Mouse (Mus musculus): ENCODE measurements around the gene Cux1. TPM values are rescaled to one million over a fixed set of nuclear protein-coding genes. Genes with fewer than 3 reads are reported as not detected.

Gene Cux1
- 29.7 and 39.7 TPM in 2 replicates for polyA plus RNA-seq (2012; ENCODE audit: insufficient read depth, low replicate concordance)

DNA sequence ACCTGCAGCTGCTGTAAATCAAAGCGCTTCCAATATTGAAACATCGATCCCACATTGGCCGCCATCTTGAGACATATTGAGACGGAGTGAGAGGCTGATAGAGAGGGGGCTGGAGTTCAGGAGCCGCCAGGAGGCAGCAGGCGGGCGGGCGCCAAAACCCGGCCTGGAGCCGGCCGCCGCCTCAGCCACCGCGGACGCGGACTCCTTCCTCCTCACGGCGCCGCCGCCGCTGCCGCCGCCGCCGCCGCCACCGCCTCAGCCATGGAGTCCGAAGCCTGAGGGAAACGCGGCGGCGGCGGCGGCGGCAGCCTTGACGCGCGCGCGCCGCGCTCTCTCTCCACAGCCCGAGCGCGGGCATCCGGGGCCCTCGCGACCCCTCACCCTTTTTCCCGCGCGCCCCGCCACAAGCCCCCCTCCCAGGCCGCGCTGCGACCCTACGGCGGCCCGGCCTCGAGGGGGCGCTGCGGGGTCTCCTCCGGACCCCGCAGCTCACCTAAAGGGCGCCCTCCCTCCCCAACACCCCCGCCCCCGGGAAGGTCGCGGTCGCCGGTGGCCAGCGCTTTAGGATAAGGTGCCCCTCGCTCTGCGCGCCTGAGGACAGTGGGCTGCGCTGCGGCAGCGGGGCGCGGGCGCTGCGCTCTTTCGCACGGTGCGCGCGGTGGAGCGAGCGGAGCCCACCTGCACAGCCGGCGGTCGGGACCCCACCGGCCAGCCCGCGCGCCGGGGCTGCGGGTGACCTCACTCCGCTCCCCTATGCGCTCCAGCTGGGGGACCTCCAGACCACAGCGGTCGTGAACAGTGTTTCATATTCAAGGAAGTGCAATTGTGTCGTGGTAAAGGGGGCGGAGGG is at the start of gene Cux1:
Gene Cux1 (minus strand): TSS at position 315 of the 850 bp plus-strand sequence.
- Histone ChIP-seq H3K4me3 (replicated peaks) (peak within 1 kb of the TSS; percentile 98), H3K27me3 (replicated peaks) (peaks cover 7% of the 10 kb centered on the region), H3K9me3 (no peaks in the 10 kb centered on the region), H3K36me3 (replicated peaks; ENCODE audit: low read length) (no peaks in the 10 kb centered on the region), H3K4me1 (peaks cover 30% of the 10 kb centered on the region)
- no peak for TF ChIP-seq FLI1 (IDR thresholded peaks at IDR 0.05; ENCODE audit: low read length)
- no peak for TF ChIP-seq GATA1 (IDR thresholded peaks at IDR 0.05; ENCODE audit: borderline replicate concordance, low read length)

DNA sequence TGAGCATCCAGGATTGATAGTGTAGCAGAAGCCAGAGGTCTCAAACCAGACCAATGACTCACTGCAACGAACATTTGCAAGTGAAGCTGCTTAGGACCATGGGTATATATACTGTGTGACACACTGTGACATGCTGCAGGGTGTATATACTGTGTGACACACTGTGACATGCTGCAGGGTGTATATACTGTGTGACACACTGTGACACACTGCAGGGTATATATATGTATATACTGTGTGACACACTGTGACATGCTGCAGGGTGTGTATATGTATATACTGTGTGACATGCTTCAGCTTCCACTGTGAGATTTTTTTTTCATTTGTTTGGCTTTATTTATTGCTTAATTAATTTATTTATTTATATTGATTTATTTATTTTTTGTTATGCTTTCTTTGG is 45.1 kb upstream of the Cux1 start:
- Histone ChIP-seq H3K4me3 (replicated peaks) (no peak overlapping the region), H3K36me3 (replicated peaks; ENCODE audit: low read length) (no peaks in the 10 kb centered on the region), H3K27me3 (replicated peaks) (peaks cover 4% of the 10 kb centered on the region), H3K9me3 (no peaks in the 10 kb centered on the region), H3K4me1 (no peaks in the 10 kb centered on the region; the same call in 1 of the 2 replicates)
- no peak for TF ChIP-seq GATA1 (IDR thresholded peaks at IDR 0.05; ENCODE audit: borderline replicate concordance, low read length)
- no peak for TF ChIP-seq FLI1 (IDR thresholded peaks at IDR 0.05; ENCODE audit: low read length)

DNA sequence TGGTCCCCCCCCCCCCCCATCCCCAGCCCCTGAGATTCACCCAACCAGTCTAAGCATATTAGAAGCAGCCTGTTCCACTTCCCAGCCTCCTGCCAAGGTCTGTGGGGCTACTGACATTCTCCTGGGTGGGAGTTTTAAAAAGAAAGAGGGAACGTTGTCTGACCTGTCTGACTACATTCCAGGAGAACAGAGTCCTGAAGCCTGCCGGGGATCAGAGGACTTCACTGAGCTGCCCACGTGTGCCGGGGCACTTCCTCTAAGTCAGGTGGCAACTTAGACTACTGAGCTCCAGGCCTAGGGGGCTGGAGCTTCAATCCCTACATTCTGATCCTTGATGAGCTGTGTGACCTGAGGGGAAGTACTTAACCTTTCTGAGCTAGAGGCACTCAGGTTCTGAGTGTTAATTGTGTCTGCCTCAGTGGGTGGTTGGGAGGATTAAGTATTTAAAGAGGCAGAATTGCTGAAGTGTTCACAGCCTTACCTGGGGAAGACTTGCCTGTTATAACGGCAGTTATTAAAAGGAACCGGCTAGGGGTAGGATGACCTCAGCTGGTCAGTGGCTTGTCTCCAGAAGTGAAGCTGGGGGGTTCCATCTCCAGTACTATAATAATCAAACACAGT is 41.6 kb upstream of the Cux1 start:
- H3K36me3 ChIP-seq (replicated peaks; ENCODE audit: low read length): no peaks in the 10 kb centered on the region
- TF ChIP-seq FLI1 (IDR thresholded peaks at IDR 0.05; ENCODE audit: low read length) (no peak), GATA1 (IDR thresholded peaks at IDR 0.05; ENCODE audit: borderline replicate concordance, low read length) (no peak)
- H3K9me3 ChIP-seq: no peaks in the 10 kb centered on the region
- peaks cover 13% of the 10 kb centered on the region for H3K27me3 ChIP-seq (replicated peaks)
- peaks cover 15% of the 10 kb centered on the region for H3K4me1 ChIP-seq
- no peak overlapping the region for H3K4me3 ChIP-seq (replicated peaks)

DNA sequence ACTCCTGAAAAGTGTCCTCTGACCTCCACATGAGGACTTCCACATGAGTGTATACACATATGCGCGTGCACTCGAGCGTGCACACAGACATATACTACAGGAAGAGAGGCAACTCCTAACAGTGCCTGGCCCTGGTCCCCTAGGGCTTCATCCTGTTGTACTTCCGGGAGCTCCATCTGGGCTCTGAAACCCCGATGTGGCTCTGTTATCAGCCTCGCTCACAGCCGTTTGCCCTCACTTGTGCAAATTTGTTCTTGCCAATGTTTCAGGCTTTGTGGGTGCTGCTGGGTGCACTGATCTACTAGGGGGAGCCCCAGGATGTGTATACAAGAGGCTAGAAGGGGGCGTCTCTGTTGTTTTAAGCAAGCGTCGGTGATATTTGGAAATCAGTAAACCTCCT is 37.9 kb upstream of the Cux1 start:
- Histone ChIP-seq H3K9me3 (no peaks in the 10 kb centered on the region), H3K4me1 (peaks cover 21% of the 10 kb centered on the region), H3K27me3 (replicated peaks) (peaks cover 19% of the 10 kb centered on the region), H3K4me3 (replicated peaks) (no peak overlapping the region), H3K36me3 (replicated peaks; ENCODE audit: low read length) (no peaks in the 10 kb centered on the region)
- no peak for TF ChIP-seq GATA1 (IDR thresholded peaks at IDR 0.05; ENCODE audit: borderline replicate concordance, low read length)
- no peak for TF ChIP-seq FLI1 (IDR thresholded peaks at IDR 0.05; ENCODE audit: low read length)

DNA sequence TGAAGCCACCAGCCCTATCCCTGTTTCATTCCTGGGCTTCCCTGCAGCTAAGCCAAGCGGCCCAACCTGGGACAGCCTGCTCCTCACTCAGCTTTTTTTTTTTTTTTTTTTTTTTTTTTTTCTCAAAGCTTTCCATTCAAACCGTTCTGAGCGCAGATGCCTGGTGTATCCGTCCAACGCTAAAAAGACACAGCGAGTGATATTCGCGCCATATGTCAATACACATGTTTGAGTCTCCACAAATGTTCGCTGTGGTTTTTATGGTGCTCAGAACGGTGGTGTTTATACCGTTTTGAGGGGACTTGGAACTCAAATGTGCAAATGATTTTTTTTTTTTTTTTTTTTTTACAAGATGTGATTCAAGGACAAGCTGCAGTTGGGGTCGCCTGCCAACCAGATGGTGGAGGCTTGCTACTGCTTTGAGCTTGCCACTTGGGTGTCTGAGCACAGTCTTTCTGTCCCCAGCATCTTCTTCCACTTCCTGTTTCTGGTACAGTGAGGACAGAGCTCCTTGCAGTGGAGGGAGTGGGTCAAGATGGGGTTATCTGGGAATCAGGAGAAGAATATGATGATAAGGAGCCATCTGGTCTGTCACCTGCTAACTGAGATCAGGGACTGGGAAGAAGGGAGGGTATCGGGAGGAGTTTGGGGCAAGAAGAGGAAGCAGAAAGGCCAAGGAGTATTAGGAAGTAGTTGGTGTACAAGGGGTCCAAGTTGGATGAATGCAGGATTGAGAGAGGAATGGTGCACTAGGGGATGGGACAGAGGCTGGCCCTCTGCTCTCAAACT is 36.1 kb upstream of the Cux1 start:
- Histone ChIP-seq H3K4me1 (peaks cover 21% of the 10 kb centered on the region), H3K36me3 (replicated peaks; ENCODE audit: low read length) (no peaks in the 10 kb centered on the region), H3K9me3 (no peaks in the 10 kb centered on the region), H3K4me3 (replicated peaks) (no peak overlapping the region), H3K27me3 (replicated peaks) (peaks cover 31% of the 10 kb centered on the region)
- TF ChIP-seq GATA1 (IDR thresholded peaks at IDR 0.05; ENCODE audit: borderline replicate concordance, low read length) (no peak), FLI1 (IDR thresholded peaks at IDR 0.05; ENCODE audit: low read length) (no peak)

DNA sequence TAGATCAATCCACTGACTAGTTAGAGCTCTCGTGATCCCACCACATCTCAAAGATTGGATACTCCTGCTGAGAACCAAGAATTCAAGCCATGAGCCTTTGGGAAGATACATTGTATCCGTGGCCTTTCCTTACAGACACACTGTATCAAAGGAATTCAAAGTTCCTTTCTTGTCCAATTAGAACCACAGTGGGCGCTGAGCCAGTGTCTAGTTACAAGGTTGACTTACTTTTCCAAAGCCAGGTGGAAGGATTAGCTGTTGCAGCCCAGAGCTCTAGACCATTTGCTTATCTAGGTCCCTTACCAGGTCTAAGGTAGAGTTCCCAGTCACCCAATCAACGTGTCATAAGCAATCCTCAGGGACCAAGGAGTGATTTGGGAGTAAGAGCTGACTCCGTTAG is 33.2 kb upstream of the Cux1 start:
- no peak for TF ChIP-seq FLI1 (IDR thresholded peaks at IDR 0.05; ENCODE audit: low read length)
- no peak for TF ChIP-seq GATA1 (IDR thresholded peaks at IDR 0.05; ENCODE audit: borderline replicate concordance, low read length)
- H3K4me1 ChIP-seq: peaks cover 20% of the 10 kb centered on the region
- peaks cover 30% of the 10 kb centered on the region for H3K27me3 ChIP-seq (replicated peaks)
- no peak overlapping the region for H3K4me3 ChIP-seq (replicated peaks)
- H3K36me3 ChIP-seq (replicated peaks; ENCODE audit: low read length): no peaks in the 10 kb centered on the region
- H3K9me3 ChIP-seq: no peaks in the 10 kb centered on the region

DNA sequence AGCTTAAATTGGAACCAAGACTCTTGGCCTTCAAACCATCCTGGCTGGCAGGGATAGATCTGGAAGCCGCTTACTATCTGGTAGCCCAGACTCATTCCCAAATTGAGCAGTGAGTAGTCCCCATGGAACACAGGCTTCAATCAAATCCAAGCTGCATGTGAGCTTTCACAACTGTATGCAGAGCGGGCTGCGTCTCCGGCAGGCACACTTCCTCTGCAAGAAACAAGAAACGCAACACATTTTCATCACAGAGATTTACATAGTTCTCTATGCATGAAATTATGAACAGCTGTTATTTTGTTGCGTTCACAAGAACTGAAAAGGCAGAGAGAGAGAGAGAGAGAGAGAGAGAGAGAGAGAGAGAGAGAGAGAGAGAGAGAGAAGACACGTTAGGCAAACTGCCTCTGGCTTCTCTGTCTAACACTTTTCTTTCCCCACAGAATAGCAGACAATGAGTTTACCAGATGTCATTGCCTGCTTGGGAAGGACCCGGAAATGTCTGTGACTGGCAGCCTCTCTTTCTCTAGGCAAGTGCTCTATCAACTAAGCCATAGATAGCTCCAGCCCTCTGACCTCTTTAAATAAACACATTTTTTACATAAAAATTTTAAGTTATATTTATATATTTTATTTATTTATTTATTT is 27.7 kb upstream of the Cux1 start:
- no peak overlapping the region for H3K4me3 ChIP-seq (replicated peaks)
- peaks cover 37% of the 10 kb centered on the region for H3K27me3 ChIP-seq (replicated peaks)
- no peaks in the 10 kb centered on the region for H3K9me3 ChIP-seq
- H3K36me3 ChIP-seq (replicated peaks; ENCODE audit: low read length): no peaks in the 10 kb centered on the region
- TF ChIP-seq GATA1 (IDR thresholded peaks at IDR 0.05; ENCODE audit: borderline replicate concordance, low read length) (no peak), FLI1 (IDR thresholded peaks at IDR 0.05; ENCODE audit: low read length) (no peak)
- no peaks in the 10 kb centered on the region for H3K4me1 ChIP-seq

DNA sequence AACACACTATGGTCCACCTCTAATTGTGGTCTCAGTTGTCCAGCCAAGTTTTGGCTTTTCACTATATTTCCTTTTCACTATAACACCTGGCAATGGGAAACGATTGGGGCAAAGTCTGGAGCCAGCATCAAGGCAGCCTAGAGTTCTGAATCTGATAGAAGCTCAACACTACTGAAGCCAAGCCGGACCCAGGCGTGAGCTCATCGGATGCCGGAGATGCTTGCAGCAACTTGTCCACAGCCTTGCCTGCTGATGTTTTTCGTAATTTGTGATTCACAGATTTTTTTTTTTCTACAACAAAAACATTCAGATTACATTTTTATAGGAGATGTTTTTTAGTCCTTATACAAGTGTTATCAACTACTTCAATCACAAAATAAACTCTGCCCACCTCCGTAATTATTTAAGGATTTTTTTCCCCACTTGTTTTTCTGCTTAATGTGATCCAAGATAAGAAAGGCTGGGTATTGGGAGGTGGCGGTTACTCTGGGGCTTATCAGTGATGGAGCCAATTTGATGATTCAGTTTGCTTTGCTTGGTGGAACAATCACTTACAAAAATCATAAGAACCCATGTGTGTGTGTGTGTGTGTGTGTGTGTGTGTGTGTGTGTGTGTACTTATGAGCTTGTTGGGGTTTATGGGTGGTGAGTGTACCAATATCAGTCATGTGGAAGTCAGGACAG is 24.7 kb upstream of the Cux1 start:
- H3K9me3 ChIP-seq: no peaks in the 10 kb centered on the region
- H3K27me3 ChIP-seq (replicated peaks): peaks cover 31% of the 10 kb centered on the region
- TF ChIP-seq FLI1 (IDR thresholded peaks at IDR 0.05; ENCODE audit: low read length) (no peak), GATA1 (IDR thresholded peaks at IDR 0.05; ENCODE audit: borderline replicate concordance, low read length) (no peak)
- H3K36me3 ChIP-seq (replicated peaks; ENCODE audit: low read length): no peaks in the 10 kb centered on the region
- no peaks in the 10 kb centered on the region for H3K4me1 ChIP-seq
- no peak overlapping the region for H3K4me3 ChIP-seq (replicated peaks)

DNA sequence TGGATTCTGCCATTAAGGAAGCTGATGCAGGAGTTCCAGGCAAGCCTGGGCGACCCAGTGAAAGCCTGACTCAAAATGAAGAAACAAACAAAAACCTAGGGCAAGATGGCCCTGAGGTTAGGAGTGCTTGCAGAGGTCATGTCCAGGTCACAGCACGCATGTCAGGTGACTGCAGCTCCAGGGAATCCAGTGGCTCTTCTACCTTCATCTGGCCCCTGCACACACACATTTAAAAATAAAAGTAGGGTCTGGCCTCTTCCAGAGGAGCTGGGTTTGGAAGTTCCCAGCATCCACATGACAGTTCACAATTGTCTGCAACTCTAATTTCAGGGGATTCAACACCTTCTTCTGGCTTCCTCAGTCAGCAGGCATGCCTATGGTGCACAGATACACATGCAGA is 21.7 kb upstream of the Cux1 start:
- TF ChIP-seq GATA1 (IDR thresholded peaks at IDR 0.05; ENCODE audit: borderline replicate concordance, low read length) (no peak), FLI1 (IDR thresholded peaks at IDR 0.05; ENCODE audit: low read length) (no peak)
- no peaks in the 10 kb centered on the region for H3K9me3 ChIP-seq
- no peak overlapping the region for H3K4me3 ChIP-seq (replicated peaks)
- peaks cover 4% of the 10 kb centered on the region; the same call in 1 of the 2 replicates for H3K4me1 ChIP-seq
- H3K27me3 ChIP-seq (replicated peaks): peaks cover 36% of the 10 kb centered on the region
- no peaks in the 10 kb centered on the region for H3K36me3 ChIP-seq (replicated peaks; ENCODE audit: low read length)
